Mouse (Mus musculus): ENCODE measurements around the gene Mgarp.

- TF ChIP-seq POLR2A (IDR thresholded peaks at IDR 0.05; ENCODE audit: low read depth, low read length), result no peak
- TF ChIP-seq CTCF (IDR thresholded peaks at IDR 0.05; ENCODE audit: extremely low read depth, insufficient read depth, insufficient read length, insufficient replicate concordance), result no peak
Observed at GRCm38 (mm10) chr3:51395461-51396145, 935 bp downstream of the Mgarp start.
